Mouse (Mus musculus) mouse trophoblast stem cell (cell line): ENCODE results near the gene Efcab10.

Experiments
- in situ Hi-C, 2 experiments: fragments of 300-500 bp; cut with MseI, MboI; formaldehyde crosslinking; loops; 2 replicates in 1 of 2; 3 replicates in 1 of 2; pipeline ENCODE4 v1.15.1; 2025

The Efcab10 gene

DNA sequence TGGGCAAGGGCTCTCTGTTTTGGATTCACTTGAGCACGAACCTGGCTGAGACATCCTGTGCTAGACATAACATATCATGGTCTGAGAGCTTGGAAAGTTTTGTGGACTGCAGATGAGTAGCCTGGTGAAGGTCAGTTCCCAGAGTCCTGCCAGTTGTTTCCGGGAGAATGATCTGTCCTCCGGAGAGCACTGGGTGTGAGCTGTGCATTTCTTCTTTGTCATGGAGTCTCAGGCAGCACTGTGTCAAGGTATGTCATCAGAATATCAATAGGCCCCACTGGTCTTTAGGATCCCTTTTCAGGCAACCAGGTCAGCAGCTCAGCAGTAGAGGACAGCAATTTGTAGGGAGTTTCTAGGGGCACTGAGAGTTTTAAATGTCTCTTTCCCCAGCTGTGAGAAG lies 32.6 kb downstream of the Efcab10 start:
- in situ Hi-C loops = loop anchor here in 1 of 2 experiments (5.0 kb wide), 1 partner anchor 35 kb away; the partner anchor contains the start of gene Efcab10

DNA sequence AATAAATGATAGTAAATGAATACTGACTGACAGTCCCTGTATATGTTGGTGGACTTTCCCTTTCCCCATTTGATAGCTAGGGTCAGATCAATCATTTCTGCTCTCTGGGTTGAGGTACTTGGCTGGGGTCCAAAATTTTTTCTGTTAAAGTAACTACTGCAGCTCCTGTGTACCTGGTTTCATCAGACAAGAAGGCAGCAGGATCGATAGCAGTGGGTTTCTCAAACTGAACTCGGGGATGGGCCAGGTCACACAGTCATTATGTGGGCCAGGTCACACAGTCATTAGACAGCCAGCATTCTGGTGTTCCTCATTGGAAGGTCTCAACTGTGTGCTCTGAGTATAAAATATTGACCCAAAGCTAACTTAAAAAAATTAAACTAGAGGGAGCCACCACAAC lies 33.1 kb downstream of the Efcab10 start:
- in situ Hi-C loops = loop anchor here in 1 of 2 experiments (5.0 kb wide), 1 partner anchor 35 kb away; the partner anchor contains the start of gene Efcab10

DNA sequence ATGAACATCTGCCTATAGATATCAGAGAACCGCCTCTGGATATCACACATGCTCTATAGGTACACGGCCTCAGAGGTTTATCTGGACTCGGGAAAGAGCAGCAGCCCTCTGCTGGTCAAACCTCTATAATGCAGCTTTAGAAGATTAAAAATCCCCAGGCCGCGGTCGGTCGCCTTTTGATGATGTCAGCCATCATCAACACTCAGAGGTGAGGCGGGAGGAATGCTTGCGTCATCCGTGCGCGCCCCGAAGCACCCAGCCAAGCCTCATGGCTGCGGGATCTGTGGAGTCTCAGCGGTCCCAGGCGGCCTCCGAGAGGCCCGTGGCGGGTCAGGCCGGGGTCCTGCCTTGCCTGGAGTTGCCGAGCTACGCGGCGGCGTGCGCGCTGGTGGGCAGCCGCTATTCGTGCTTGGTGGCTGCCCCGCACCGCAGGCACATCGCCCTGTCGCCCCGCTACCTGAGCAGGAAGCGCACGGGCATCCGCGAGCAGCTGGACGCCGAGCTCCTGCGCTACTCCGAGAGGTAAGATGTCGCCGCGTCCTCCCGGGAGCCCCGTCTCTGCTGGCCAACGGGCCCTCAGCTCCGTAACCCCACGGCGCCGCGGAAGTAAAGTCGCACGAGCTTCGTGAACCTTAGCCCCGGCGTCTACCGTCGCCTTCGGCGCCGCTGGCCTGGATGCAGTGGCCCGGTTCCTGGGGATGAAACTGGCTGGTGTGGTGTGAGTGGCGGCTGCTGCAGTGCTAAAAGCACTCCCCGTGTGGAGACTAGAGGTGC lies 34.9 kb downstream of the Efcab10 start, which contains the start of gene Twistnb:
Gene Twistnb, plus strand, starts transcription at position 249 of the 774 bp plus-strand sequence.
- in situ Hi-C loops = loop anchor here in 1 of 2 experiments (5.0 kb wide), 1 partner anchor 37 kb away; the partner anchor contains the start of gene Efcab10

DNA sequence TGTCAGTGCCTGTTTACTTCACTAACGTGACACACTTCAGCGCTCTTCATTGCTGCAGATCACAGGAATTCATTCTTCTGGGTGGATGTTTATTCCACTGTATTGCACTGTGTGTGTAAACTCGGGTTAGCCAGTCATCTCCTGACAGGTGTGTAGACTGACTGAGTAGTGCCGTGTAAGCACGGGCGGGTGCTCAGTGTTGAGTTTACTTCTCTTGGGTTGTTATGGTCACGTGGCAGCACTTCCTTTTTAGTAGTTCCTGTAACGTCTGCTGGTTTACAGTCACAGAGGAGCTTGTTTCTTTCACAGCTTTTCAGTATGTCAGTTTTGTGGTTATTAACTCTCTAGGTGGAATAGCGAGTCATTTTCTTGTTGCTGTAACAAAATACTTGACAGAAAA lies 39.2 kb downstream of the Efcab10 start:
- in situ Hi-C loops = no loop called here

DNA sequence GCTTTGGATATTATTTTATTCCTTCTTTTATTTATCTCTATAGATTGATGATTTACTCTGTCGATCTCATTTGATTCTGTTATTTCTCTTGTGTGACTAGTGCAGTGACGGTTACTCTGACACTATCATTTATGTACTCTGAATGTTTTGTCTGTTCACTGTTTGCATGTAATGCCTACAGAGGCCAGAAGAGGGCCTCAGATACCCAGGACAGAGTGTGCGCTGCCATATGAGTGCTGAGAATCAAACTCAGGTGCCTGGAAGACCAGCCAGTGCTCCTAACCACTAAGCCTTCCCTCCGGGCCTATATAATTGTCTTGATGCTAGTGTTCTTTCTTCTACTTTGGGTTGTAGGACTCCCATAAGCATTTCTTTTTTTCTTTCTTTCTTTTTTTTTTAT lies 40.1 kb downstream of the Efcab10 start:
- in situ Hi-C loops = no loop called here
